Mouse (Mus musculus): ENCODE measurements around the gene Agmat.
A peak's percentile ranks its signal among the peaks of the same experiment; 100 is the strongest.

Agmat gene

GRCm38 (mm10) chr4:141746578-141747346, at the start of gene Agmat:
Gene Agmat, plus strand, starts transcription at chr4:141746672.
- no peak for DNase-seq (ENCODE audit: low spot score)

GRCm38 (mm10) chr4:141704625-141705024, 41.8 kb upstream of the Agmat start:
- no peak for DNase-seq (ENCODE audit: low spot score)

GRCm38 (mm10) chr4:141705331-141705730, 41.1 kb upstream of the Agmat start:
- DNase-seq (ENCODE audit: low spot score) = no peak

GRCm38 (mm10) chr4:141708005-141708404, 38.5 kb upstream of the Agmat start:
- no peak for DNase-seq (ENCODE audit: low spot score)

- no peak for DNase-seq (ENCODE audit: low spot score)
Measured at GRCm38 (mm10) chr4:141708971-141709370, 37.5 kb upstream of the Agmat start.

- DNase-seq (ENCODE audit: low spot score) = no peak
Measured at GRCm38 (mm10) chr4:141711250-141711649, 35.2 kb upstream of the Agmat start.

- no peak for DNase-seq (ENCODE audit: low spot score)
Measured at GRCm38 (mm10) chr4:141713598-141714142, 32.8 kb upstream of the Agmat start.

GRCm38 (mm10) chr4:141715027-141715426, 31.4 kb upstream of the Agmat start:
- no peak for DNase-seq (ENCODE audit: low spot score)

GRCm38 (mm10) chr4:141717633-141718032, 28.8 kb upstream of the Agmat start:
- no peak for DNase-seq (ENCODE audit: low spot score)

- no peak for DNase-seq (ENCODE audit: low spot score)
Measured at GRCm38 (mm10) chr4:141719304-141719703, 27.2 kb upstream of the Agmat start.

- DNase-seq (ENCODE audit: low spot score) = no peak
Measured at GRCm38 (mm10) chr4:141720761-141721523, 25.5 kb upstream of the Agmat start.

GRCm38 (mm10) chr4:141721961-141722360, 24.5 kb upstream of the Agmat start:
- DNase-seq (ENCODE audit: low spot score) = no peak

- DNase-seq (ENCODE audit: low spot score) = peak; percentile 86
Measured at GRCm38 (mm10) chr4:141722731-141723672, 23.5 kb upstream of the Agmat start, which contains the start of gene Ddi2. Gene Ddi2, minus strand, starts transcription at chr4:141723419.

GRCm38 (mm10) chr4:141723673-141724068, 22.8 kb upstream of the Agmat start:
- DNase-seq (ENCODE audit: low spot score) = no peak

- DNase-seq (ENCODE audit: low spot score) = no peak
Measured at GRCm38 (mm10) chr4:141724594-141724993, 21.9 kb upstream of the Agmat start.

GRCm38 (mm10) chr4:141725277-141725676, 21.2 kb upstream of the Agmat start:
- no peak for DNase-seq (ENCODE audit: low spot score)

- DNase-seq (ENCODE audit: low spot score) = no peak
Measured at GRCm38 (mm10) chr4:141725738-141726137, 20.7 kb upstream of the Agmat start.

GRCm38 (mm10) chr4:141729266-141729665, 17.2 kb upstream of the Agmat start:
- DNase-seq (ENCODE audit: low spot score) = no peak

GRCm38 (mm10) chr4:141730401-141730800, 16.1 kb upstream of the Agmat start:
- DNase-seq (ENCODE audit: low spot score) = no peak

GRCm38 (mm10) chr4:141731766-141732165, 14.7 kb upstream of the Agmat start:
- no peak for DNase-seq (ENCODE audit: low spot score)

- DNase-seq (ENCODE audit: low spot score) = peak; percentile 93
Measured at GRCm38 (mm10) chr4:141734446-141735205, 11.8 kb upstream of the Agmat start.

Measured in left cerebral cortex, adult 11 months (tissue).